Mouse (Mus musculus) T-cell, adult 2 months (primary cell): ENCODE measurements at regions not wholly inside any gene's neighbourhood (a gene's known extent, or its start where the extent isn't known, plus 50 kb on each side); places are given as distances from the start of the nearest gene placed in this dataset.
"Not testable (repeated sequence)": the region's sequence is repeated elsewhere in the genome, so short reads cannot be mapped to it uniquely, and the experiment has no call there.

Experiments
- DNase-seq: peaks from one replicate; pipeline ENCODE4 v3.0.0; 2022; ENCODE audit warnings: low spot score

- no peak for DNase-seq
Measured at GRCm38 (mm10) chr3:6118721-6119120, 368.1 kb downstream of the Gm8797 start.

- DNase-seq: not testable (repeated sequence)
Measured at GRCm38 (mm10) chr3:6135754-6136153, 385.1 kb downstream of the Gm8797 start.

DNA sequence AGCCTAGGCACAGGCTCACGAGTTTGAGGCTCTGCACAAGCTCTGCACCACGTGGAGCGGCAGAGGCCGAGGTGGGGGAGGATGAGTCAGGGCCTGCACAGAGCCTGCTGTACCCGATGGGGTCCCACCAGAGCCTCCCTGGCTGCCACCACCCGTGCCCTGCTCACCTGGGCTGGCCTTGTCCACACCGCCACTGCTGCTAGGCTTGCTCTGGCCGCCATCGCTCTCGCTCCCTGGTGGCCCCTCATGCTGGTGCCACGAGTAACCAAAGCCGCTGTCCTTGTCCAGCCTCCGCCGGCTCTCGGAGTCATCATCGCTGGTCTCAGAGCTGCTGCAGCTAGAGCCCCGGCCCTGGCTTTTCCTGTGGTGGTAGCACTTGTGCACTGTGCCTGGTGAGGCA is 386.8 kb downstream of the Gm8797 start:
- DNase-seq: no peak

- DNase-seq: no peak
Measured at GRCm38 (mm10) chr3:6173775-6174174, 423.2 kb downstream of the Gm8797 start.

- DNase-seq: no peak
Measured at GRCm38 (mm10) chr3:6182533-6182932, 431.9 kb downstream of the Gm8797 start.

DNA sequence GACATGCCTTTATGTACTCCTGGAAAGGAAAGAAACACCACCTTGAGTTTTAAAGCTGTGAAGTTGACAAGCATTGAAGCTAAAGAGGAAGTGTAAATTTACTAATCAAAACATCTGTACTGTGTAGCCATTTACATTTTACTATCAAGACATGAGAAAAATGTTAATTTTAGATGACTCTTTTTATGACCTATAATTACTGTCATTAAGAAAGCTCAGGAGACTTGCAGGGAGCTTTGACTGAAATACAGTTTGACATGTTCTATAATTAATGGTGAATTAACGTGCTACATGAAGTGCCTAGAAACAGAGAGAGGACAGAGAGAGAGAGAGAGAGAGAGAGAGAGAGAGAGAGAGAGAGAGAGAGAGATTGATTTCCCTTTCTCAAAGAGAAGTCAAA is 432.8 kb downstream of the Gm8797 start:
- DNase-seq: no peak

DNA sequence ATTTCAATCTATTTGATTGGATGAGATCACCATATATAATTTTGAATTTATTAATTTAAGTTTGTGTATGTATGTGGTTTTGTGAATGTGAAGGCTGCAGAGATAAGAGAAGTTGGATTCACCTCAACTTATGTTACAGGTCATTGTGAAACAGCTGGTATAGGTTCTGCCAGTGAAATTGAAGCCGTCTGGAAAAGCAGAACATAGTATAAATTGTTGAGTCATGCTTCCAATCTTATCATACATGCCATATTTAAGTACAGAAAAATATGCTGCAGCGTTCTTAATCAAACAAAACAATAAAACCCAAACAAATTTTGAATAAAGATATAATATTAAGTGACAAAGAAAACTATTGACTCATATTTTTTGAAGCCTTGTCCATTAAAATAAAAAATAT is 415.6 kb downstream of the 1700008P02Rik start:
- DNase-seq: no peak

GRCm38 (mm10) chr3:6228685-6229084 is 391.6 kb downstream of the 1700008P02Rik start:
- DNase-seq: no peak
